Mouse (Mus musculus): ENCODE data around the gene Sumo2.

- TF ChIP-seq CTCF (IDR thresholded peaks at IDR 0.05; ENCODE audit: control insufficient read depth, insufficient read depth, low read length), result no peak
- peak; percentile 9; the same call in 1 of the 2 replicates for TF ChIP-seq POLR2A (IDR thresholded peaks at IDR 0.05; ENCODE audit: borderline replicate concordance, control insufficient read depth, low read depth, low read length)
Measured at GRCm38 (mm10) chr11:115513271-115514237, 22.5 kb downstream of the Sumo2 start.

All from bone marrow, adult 2 months (tissue).